Comparison of ENCODE assay signal across 8 mouse cellular contexts in the genomic region with DNA sequence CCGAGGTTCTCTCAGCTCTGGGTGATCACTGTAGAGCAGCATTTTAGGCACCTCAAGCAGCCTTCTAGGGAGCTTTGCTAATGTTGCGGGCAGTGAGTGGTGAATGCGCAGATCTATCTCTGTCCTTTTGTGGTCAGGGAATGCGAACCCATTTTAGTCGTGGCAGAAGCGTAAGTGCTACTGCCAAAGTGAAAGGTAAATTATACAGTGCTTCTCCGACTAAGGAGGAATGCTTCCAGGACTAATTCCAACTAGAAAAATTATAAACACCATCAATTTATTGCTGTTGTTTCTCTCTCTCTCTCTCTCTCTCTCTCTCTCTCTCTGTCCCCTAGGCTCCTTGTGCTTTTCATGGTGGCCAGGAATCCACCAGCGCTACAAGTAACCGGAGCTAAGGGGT. TPM values are rescaled to one million over a fixed set of nuclear protein-coding genes. Genes with fewer than 3 reads are reported as not detected.
A peak's percentile ranks its signal among the peaks of the same experiment; 100 is the strongest.
DNase-seq lines count a peak whose midpoint lies in the region; ATAC-seq and TF ChIP-seq lines count a peak whose summit lies in the region.

Bloc1s1 (minus strand) TSS at position 101 of the 400 bp plus-strand sequence.

- peaks cover 14% of the 10 kb centered on the region for H3K79me2 ChIP-seq in myocyte (ENCODE audit: control insufficient read depth, insufficient read depth)

- peak within 1 kb of the TSS; percentile 49 for H3ac ChIP-seq in myocyte (ENCODE audit: control insufficient read depth, insufficient read length)

- intact Hi-C loops in left cerebral cortex, postnatal 14 days (cut with DNase I) = loop anchor here (5.0 kb wide), 1 partner anchor 53 kb away; no protein-coding TSS in a partner anchor

- no peaks in the 10 kb centered on the region for H3K36me3 ChIP-seq in neural tube, embryonic 11.5 days (ENCODE audit: control insufficient read depth, insufficient read depth, low read length)
- H3K36me3 ChIP-seq in embryonic facial prominence, embryonic 11.5 days (replicated peaks; ENCODE audit: control insufficient read depth, insufficient read depth, low read depth, low read length) = no peaks in the 10 kb centered on the region
- H3K36me3 ChIP-seq in heart, embryonic 13.5 days = peaks cover 8% of the 10 kb centered on the region; the same call in 1 of the 2 replicates
- H3K36me3 ChIP-seq in myocyte (ENCODE audit: control insufficient read depth, insufficient read depth) = no peaks in the 10 kb centered on the region

- no peaks in the 10 kb centered on the region for H3K9me3 ChIP-seq in neural tube, embryonic 11.5 days (ENCODE audit: control insufficient read depth, low read length)
- H3K9me3 ChIP-seq in embryonic facial prominence, embryonic 11.5 days (replicated peaks; ENCODE audit: control insufficient read depth, low read length) = no peaks in the 10 kb centered on the region
- H3K9me3 ChIP-seq in heart, embryonic 13.5 days = no peaks in the 10 kb centered on the region

- H3K4me2 ChIP-seq in neural tube, embryonic 11.5 days (ENCODE audit: low read depth) = peak within 1 kb of the TSS; percentile 40
- peak within 1 kb of the TSS; percentile 69 for H3K4me2 ChIP-seq in embryonic facial prominence, embryonic 11.5 days (ENCODE audit: low read depth, low read length)
- H3K4me2 ChIP-seq in heart, embryonic 13.5 days = peak within 1 kb of the TSS; percentile 70
- H3K4me2 ChIP-seq in myocyte (ENCODE audit: low read depth) = peak within 1 kb of the TSS; percentile 96

- no peak for TF ChIP-seq POLR2A in myocyte (IDR thresholded peaks at IDR 0.05; ENCODE audit: insufficient read length, low read depth)

- peak within 1 kb of the TSS; percentile 42; the same call in 1 of the 2 replicates for H3K27ac ChIP-seq in neural tube, embryonic 11.5 days (ENCODE audit: low read depth, low read length)
- peak within 1 kb of the TSS; percentile 54 for H3K27ac ChIP-seq in embryonic facial prominence, embryonic 11.5 days (replicated peaks; ENCODE audit: low read depth, low read length)
- H3K27ac ChIP-seq in heart, embryonic 13.5 days (replicated peaks) = peak within 1 kb of the TSS; percentile 95

- peak within 1 kb of the TSS; percentile 64 for H3K4me3 ChIP-seq in neural tube, embryonic 11.5 days (ENCODE audit: low read depth, low read length)
- peak within 1 kb of the TSS; percentile 86 for H3K4me3 ChIP-seq in embryonic facial prominence, embryonic 11.5 days (ENCODE audit: low read depth, low read length)
- peak within 1 kb of the TSS; percentile 91 for H3K4me3 ChIP-seq in heart, embryonic 13.5 days
- H3K4me3 ChIP-seq in myocyte = peak within 1 kb of the TSS; percentile 34

- 70% methylated on average over 9 of the region's 9 CpGs for WGBS in neural tube, embryonic 11.5 days
- 71% methylated on average over 9 of the region's 9 CpGs for WGBS in embryonic facial prominence, embryonic 11.5 days
- WGBS in heart, embryonic 13.5 days = 63% methylated on average over 9 of the region's 9 CpGs

- no peak for ATAC-seq in neural tube, embryonic 11.5 days (ENCODE audit: insufficient read depth, low FRiP score, low TSS enrichment)
- ATAC-seq in embryonic facial prominence, embryonic 11.5 days (replicated peaks; ENCODE audit: insufficient number of reproducible peaks, low FRiP score, low TSS enrichment, low read depth) = no peak
- no peak for ATAC-seq in heart, embryonic 13.5 days (ENCODE audit: extremely low read depth, insufficient number of reproducible peaks, low FRiP score, low TSS enrichment)

- DNase-seq in neural tube, embryonic 11.5 days (ENCODE audit: low spot score) = no peak
- DNase-seq in neural tube, embryonic 10.5 days (ENCODE audit: extremely low spot score, low spot score) = no peak
- DNase-seq in embryonic facial prominence, embryonic 11.5 days (ENCODE audit: low spot score) = no peak
- DNase-seq in left cerebral cortex, postnatal 14 days (ENCODE audit: low spot score in 2 of 2) = no peak
- no peak for DNase-seq in urinary bladder, postnatal 4 days (ENCODE audit: low spot score in 2 of 2)
- DNase-seq in frontal cortex, postnatal 36 days (ENCODE audit: low spot score in 2 of 2) = no peak

- H3K4me1 ChIP-seq in neural tube, embryonic 11.5 days (ENCODE audit: control insufficient read depth, insufficient read depth, low read length) = peaks cover 6% of the 10 kb centered on the region
- no peaks in the 10 kb centered on the region; the same call in 1 of the 2 replicates for H3K4me1 ChIP-seq in embryonic facial prominence, embryonic 11.5 days (ENCODE audit: control insufficient read depth, insufficient read depth, low read length)
- H3K4me1 ChIP-seq in heart, embryonic 13.5 days = peaks cover 53% of the 10 kb centered on the region

- H3K27me3 ChIP-seq in neural tube, embryonic 11.5 days (ENCODE audit: control insufficient read depth, insufficient read depth, low read length) = no peaks in the 10 kb centered on the region
- no peaks in the 10 kb centered on the region; the same call in 1 of the 2 replicates for H3K27me3 ChIP-seq in embryonic facial prominence, embryonic 11.5 days (ENCODE audit: control insufficient read depth, insufficient read depth, low read length)
- peaks cover 7% of the 10 kb centered on the region; the same call in 1 of the 2 replicates for H3K27me3 ChIP-seq in heart, embryonic 13.5 days (replicated peaks)
- no peaks in the 10 kb centered on the region for H3K27me3 ChIP-seq in myocyte (ENCODE audit: control insufficient read depth, insufficient read depth, insufficient read length)

- peak within 1 kb of the TSS; percentile 64 for H3K9ac ChIP-seq in neural tube, embryonic 11.5 days (ENCODE audit: low read length)
- H3K9ac ChIP-seq in embryonic facial prominence, embryonic 11.5 days (replicated peaks; ENCODE audit: low read length) = peak within 1 kb of the TSS; percentile 73
- peak within 1 kb of the TSS; percentile 91 for H3K9ac ChIP-seq in heart, embryonic 13.5 days

TF ChIP-seq in myocyte, 11 proteins besides CTCF, POLR2A, EP300 and RAD21:
- no peak for TF ChIP-seq CEBPB (IDR thresholded peaks at IDR 0.05; ENCODE audit: insufficient read depth, poor library complexity, severe bottlenecking)
- no peak for TF ChIP-seq TCF12 (IDR thresholded peaks at IDR 0.05; ENCODE audit: insufficient read depth, poor library complexity, severe bottlenecking)
- TF ChIP-seq SRF (IDR thresholded peaks at IDR 0.05; ENCODE audit: control insufficient read depth, insufficient read length, low read depth) = no peak
- TF ChIP-seq MYOG (IDR thresholded peaks at IDR 0.05; ENCODE audit: control insufficient read depth in 1 of 3, insufficient read depth in 1 of 3, insufficient read length in 2 of 3, low read depth in 2 of 3) = no peak
- TF ChIP-seq MYOD1 (IDR thresholded peaks at IDR 0.05; ENCODE audit: control insufficient read depth in 1 of 3, insufficient read length in 2 of 3, low read depth in 2 of 3) = no peak
- no peak for TF ChIP-seq MAX (IDR thresholded peaks at IDR 0.05; ENCODE audit: low read depth)
- no peak for TF ChIP-seq REST (IDR thresholded peaks at IDR 0.05; ENCODE audit: insufficient read depth, insufficient read length)
- no peak for TF ChIP-seq POLR2AphosphoS2 (IDR thresholded peaks at IDR 0.05; ENCODE audit: insufficient read length, low read depth)
- TF ChIP-seq TCF3 (IDR thresholded peaks at IDR 0.05; ENCODE audit: insufficient read length, low read depth) = no peak
- no peak for TF ChIP-seq USF1 (IDR thresholded peaks at IDR 0.05; ENCODE audit: low read depth)
- no peak for TF ChIP-seq E2F4 (IDR thresholded peaks at IDR 0.05; ENCODE audit: insufficient read depth)

RNA-seq across cellular contexts. Expression of gene Bloc1s1, which starts in this region (rescaled TPM):
- polyA plus RNA-seq in neural tube, embryonic 11.5 days (2014; fragmentation: Nextera tagmentation; extraction: Ambion mirVana) = 215 and 227 TPM in 2 replicates
- 196 and 213 TPM in 2 replicates for polyA plus RNA-seq in embryonic facial prominence, embryonic 11.5 days (2014; fragmentation: Nextera tagmentation; extraction: Ambion mirVana)
- polyA plus RNA-seq in heart, embryonic 13.5 days (2015; fragmentation: Nextera tagmentation; extraction: Ambion mirVana) = 199 and 223 TPM in 2 replicates
- 10 to 100 TPM; 71.5 to 78.7 TPM for total RNA-seq in left cerebral cortex, postnatal 14 days (2021)
- 238 TPM for polyA plus RNA-seq in myocyte (2012; fragmentation: generic; extraction: Trizol)

Comparison
In these comparisons a context has a peak if more than half of its experiments do, and no peak if none do; other contexts are left out.
1. H3K27ac ChIP-seq: peak in every context shown above with its lines; median percentile 95 in heart, embryonic 13.5 days; 54 in embryonic facial prominence, embryonic 11.5 days; 42 in neural tube, embryonic 11.5 days.
2. H3K4me2 ChIP-seq: peak in every context shown above with its lines; median percentile 96 in myocyte; 70 in heart, embryonic 13.5 days; 69 in embryonic facial prominence, embryonic 11.5 days; 40 in neural tube, embryonic 11.5 days.
3. H3K4me3 ChIP-seq: peak in every context shown above with its lines; median percentile 91 in heart, embryonic 13.5 days; 86 in embryonic facial prominence, embryonic 11.5 days; 64 in neural tube, embryonic 11.5 days; 34 in myocyte.